Mouse (Mus musculus): ENCODE data around the gene Kcnh3.
"Not testable (repeated sequence)": the region's sequence is repeated elsewhere in the genome, so short reads cannot be mapped to it uniquely, and the experiment has no call there.

Gene Kcnh3

GRCm38 (mm10) chr15:99240129-99240528 lies 15.5 kb downstream of the Kcnh3 start:
- DNase-seq (ENCODE audit: low spot score), result no peak

- no peak for DNase-seq (ENCODE audit: low spot score)
These were observed 16.6 kb downstream of the Kcnh3 start for GRCm38 (mm10) chr15:99241249-99241648.

- no peak for DNase-seq (ENCODE audit: low spot score)
These were observed 17.4 kb downstream of the Kcnh3 start for GRCm38 (mm10) chr15:99242045-99242444.

GRCm38 (mm10) chr15:99246736-99247135 lies 22.1 kb downstream of the Kcnh3 start:
- not testable (repeated sequence) for DNase-seq (ENCODE audit: low spot score)

- DNase-seq (ENCODE audit: low spot score), result no peak
These were observed 24.3 kb downstream of the Kcnh3 start for GRCm38 (mm10) chr15:99248972-99249371.

- DNase-seq (ENCODE audit: low spot score), result no peak
These were observed 25.3 kb downstream of the Kcnh3 start for GRCm38 (mm10) chr15:99249938-99250337.

- DNase-seq (ENCODE audit: low spot score), result peak; percentile 27
These were observed 26.4 kb downstream of the Kcnh3 start for GRCm38 (mm10) chr15:99251111-99251510.

- peak; percentile 98 for DNase-seq (ENCODE audit: low spot score)
These were observed 27.1 kb downstream of the Kcnh3 start, which contains the start of gene Mcrs1 for GRCm38 (mm10) chr15:99251626-99252380. Gene Mcrs1, minus strand, starts transcription at chr15:99251961.

GRCm38 (mm10) chr15:99252381-99253174 lies 27.9 kb downstream of the Kcnh3 start:
- DNase-seq (ENCODE audit: low spot score), result peak; percentile 36

- not testable (repeated sequence) for DNase-seq (ENCODE audit: low spot score)
These were observed 28.5 kb downstream of the Kcnh3 start for GRCm38 (mm10) chr15:99253175-99253479.

GRCm38 (mm10) chr15:99253772-99254171 lies 29.1 kb downstream of the Kcnh3 start:
- DNase-seq (ENCODE audit: low spot score), result no peak

- no peak for DNase-seq (ENCODE audit: low spot score)
These were observed 29.9 kb downstream of the Kcnh3 start for GRCm38 (mm10) chr15:99254477-99255005.

- no peak for DNase-seq (ENCODE audit: low spot score)
These were observed 30.6 kb downstream of the Kcnh3 start for GRCm38 (mm10) chr15:99255241-99255749.

- no peak for DNase-seq (ENCODE audit: low spot score)
These were observed 34.6 kb downstream of the Kcnh3 start for GRCm38 (mm10) chr15:99259167-99259729.

GRCm38 (mm10) chr15:99259730-99260252 lies 35.1 kb downstream of the Kcnh3 start:
- DNase-seq (ENCODE audit: low spot score), result peak; percentile 60

GRCm38 (mm10) chr15:99262702-99263101 lies 38.0 kb downstream of the Kcnh3 start:
- DNase-seq (ENCODE audit: low spot score), result no peak

- DNase-seq (ENCODE audit: low spot score), result no peak
These were observed 39.7 kb downstream of the Kcnh3 start for GRCm38 (mm10) chr15:99264363-99264762.

GRCm38 (mm10) chr15:99265679-99266078 lies 41.0 kb downstream of the Kcnh3 start:
- peak; percentile 68 for DNase-seq (ENCODE audit: low spot score)

GRCm38 (mm10) chr15:99276095-99276494 lies 51.4 kb downstream of the Kcnh3 start:
- no peak for DNase-seq (ENCODE audit: low spot score)

GRCm38 (mm10) chr15:99278271-99278670 lies 53.6 kb downstream of the Kcnh3 start:
- no peak for DNase-seq (ENCODE audit: low spot score)

- DNase-seq (ENCODE audit: low spot score), result no peak
These were observed 58.8 kb downstream of the Kcnh3 start for GRCm38 (mm10) chr15:99283456-99283855.

- DNase-seq (ENCODE audit: low spot score), result peak; percentile 52
These were observed 60.0 kb downstream of the Kcnh3 start for GRCm38 (mm10) chr15:99284527-99285188.
